Mouse (Mus musculus): ENCODE measurements around the gene Gm49352. TPM values are rescaled to one million over a fixed set of nuclear protein-coding genes. Genes with fewer than 3 reads are reported as not detected.
"Not testable (repeated sequence)": the region's sequence is repeated elsewhere in the genome, so short reads cannot be mapped to it uniquely, and the experiment has no call there.

The Gm49352 gene
- not detected in 2 replicates for polyA plus RNA-seq (2012; rRNA removed)

DNA sequence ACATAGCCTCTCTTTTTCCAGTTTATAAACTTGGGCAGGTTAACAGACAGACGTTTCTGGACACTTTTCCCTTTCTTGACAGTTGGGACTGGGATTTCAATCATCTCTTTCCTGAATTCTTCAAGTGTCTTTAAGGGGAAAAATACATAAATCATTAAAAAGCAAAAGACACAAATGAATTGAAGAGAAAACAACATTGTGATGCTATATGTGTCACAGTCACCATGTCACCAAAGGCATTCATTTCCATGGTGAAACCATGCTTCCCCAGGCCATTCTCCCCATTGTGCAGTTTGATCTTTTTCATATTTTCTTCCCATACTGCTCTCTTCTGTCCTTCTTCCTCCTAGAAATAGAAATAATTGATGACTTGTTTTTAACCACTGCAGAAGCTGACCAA, at the start of gene Gm49352:
Gene Gm49352, minus strand, starts transcription at position 101 of the 400 bp plus-strand sequence.
- not testable (repeated sequence) for DNase-seq (ENCODE audit: low spot score)

DNA sequence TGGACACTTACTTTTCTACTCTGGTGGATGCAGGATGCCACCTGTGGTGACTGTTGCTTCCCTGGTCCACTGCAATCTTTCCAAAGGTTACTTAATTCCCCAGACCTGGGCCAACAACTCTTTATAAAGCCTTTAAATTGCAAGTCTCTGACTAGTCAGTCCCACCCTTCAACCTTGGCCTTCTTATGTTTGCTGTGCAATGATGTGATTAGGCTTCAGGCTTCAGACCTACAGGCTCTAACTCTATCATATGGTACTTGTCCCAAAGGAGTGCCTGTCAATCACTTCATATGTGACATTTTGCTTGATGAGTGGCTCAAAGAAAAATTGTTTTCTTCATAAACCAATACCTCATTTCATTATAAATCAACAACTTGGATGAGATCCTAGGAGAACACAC, 2.1 kb upstream of the Gm49352 start, which contains the start of gene Cts3:
Gene Cts3, minus strand, starts transcription at position 101 of the 400 bp plus-strand sequence.
- no peak for DNase-seq (ENCODE audit: low spot score)

DNA sequence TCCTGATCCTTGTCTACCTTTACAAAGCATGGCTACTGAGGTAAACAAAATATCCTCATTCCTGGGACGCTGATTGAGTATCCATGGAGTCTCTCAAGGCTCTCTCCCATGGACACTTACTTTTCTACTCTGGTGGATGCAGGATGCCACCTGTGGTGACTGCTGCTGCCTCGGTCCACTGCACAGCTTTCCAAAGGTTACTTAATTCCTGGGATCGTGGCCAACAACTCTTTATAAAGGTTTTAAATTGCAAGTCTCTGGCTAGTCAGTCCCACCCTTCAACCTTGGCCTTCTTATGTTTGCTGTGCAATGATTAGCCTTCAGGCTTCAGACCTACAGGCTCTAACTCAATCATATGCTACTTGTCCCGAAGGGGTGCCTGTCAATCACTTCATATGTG, 26.3 kb downstream of the Gm49352 start, which contains the start of gene Ctsm:
Gene Ctsm, minus strand, starts transcription at position 209 of the 400 bp plus-strand sequence.
- DNase-seq (ENCODE audit: low spot score) = no peak

Other genes starting within 250 kb of the Gm49352 start
- not detected in 2 replicates for gene Cts7, start 210.0 kb downstream of the Gm49352 start, polyA plus RNA-seq (2012; rRNA removed)
- gene Ctsm, start 26.3 kb downstream of the Gm49352 start, polyA plus RNA-seq (2012; rRNA removed) = not detected in 2 replicates
- gene Cts3, start 2.0 kb upstream of the Gm49352 start, polyA plus RNA-seq (2012; rRNA removed) = not detected in 2 replicates